Mouse (Mus musculus) NIH3T3 (cell line): Measurements from ENCODE around the gene Icam4.
"Not testable (repeated sequence)": the region's sequence is repeated elsewhere in the genome, so short reads cannot be mapped to it uniquely, and the experiment has no call there.

Experiments used
- DNase-seq: peaks from one replicate; pipeline ENCODE4 v3.0.0-alpha.2; 2012; ENCODE audit warnings: low read depth

The Icam4 gene

GRCm38 (mm10) chr9:21029291-21030054 lies at the start of gene Icam4:
Icam4 (plus strand) TSS chr9:21029373.
- peak; percentile 77 for DNase-seq

- DNase-seq: no peak
These were observed 49.4 kb upstream of the Icam4 start for GRCm38 (mm10) chr9:20979769-20980168.

GRCm38 (mm10) chr9:20982171-20982570 lies 47.0 kb upstream of the Icam4 start:
- no peak for DNase-seq

- DNase-seq: no peak
These were observed 46.0 kb upstream of the Icam4 start for GRCm38 (mm10) chr9:20983169-20983568.

GRCm38 (mm10) chr9:20986952-20987686 lies 42.1 kb upstream of the Icam4 start:
- no peak for DNase-seq

- DNase-seq: no peak
These were observed 41.2 kb upstream of the Icam4 start for GRCm38 (mm10) chr9:20987953-20988352.

- DNase-seq: peak; percentile 38
These were observed 38.3 kb upstream of the Icam4 start for GRCm38 (mm10) chr9:20990861-20991260.

- DNase-seq: no peak
These were observed 37.6 kb upstream of the Icam4 start for GRCm38 (mm10) chr9:20991587-20991986.

- no peak for DNase-seq
These were observed 35.8 kb upstream of the Icam4 start for GRCm38 (mm10) chr9:20993165-20993898.

GRCm38 (mm10) chr9:20995069-20995468 lies 34.1 kb upstream of the Icam4 start:
- DNase-seq: no peak

- DNase-seq: no peak
These were observed 32.1 kb upstream of the Icam4 start for GRCm38 (mm10) chr9:20997065-20997464.

GRCm38 (mm10) chr9:20998337-20998736 lies 30.8 kb upstream of the Icam4 start:
- peak; percentile 67 for DNase-seq

GRCm38 (mm10) chr9:21000811-21001210 lies 28.4 kb upstream of the Icam4 start:
- DNase-seq: peak; percentile 65

- no peak for DNase-seq
These were observed 27.4 kb upstream of the Icam4 start for GRCm38 (mm10) chr9:21001651-21002200.

- DNase-seq: no peak
These were observed 26.9 kb upstream of the Icam4 start for GRCm38 (mm10) chr9:21002270-21002626.

- peak; percentile 91 for DNase-seq
These were observed 26.3 kb upstream of the Icam4 start, which contains the start of gene Mrpl4 for GRCm38 (mm10) chr9:21002627-21003551. Mrpl4 (plus strand) TSS chr9:21002738.

- no peak for DNase-seq
These were observed 21.7 kb upstream of the Icam4 start for GRCm38 (mm10) chr9:21007313-21007952.

GRCm38 (mm10) chr9:21008007-21008406 lies 21.2 kb upstream of the Icam4 start:
- no peak for DNase-seq

- DNase-seq: no peak
These were observed 18.8 kb upstream of the Icam4 start for GRCm38 (mm10) chr9:21010362-21010761.

GRCm38 (mm10) chr9:21010939-21011541 lies 18.1 kb upstream of the Icam4 start:
- not testable (repeated sequence) for DNase-seq
